Mouse (Mus musculus): ENCODE results near the gene Ppara. TPM values are rescaled to one million over a fixed set of nuclear protein-coding genes. Genes with fewer than 3 reads are reported as not detected.

Gene Ppara
- total and polyA plus RNA-seq, 3 experiments: 0.27 to 0.78 TPM; not detected in 1

- no peak overlapping the region for H3K9ac ChIP-seq (ENCODE audit: control insufficient read depth, low read depth, low read length, poor library complexity, severe bottlenecking)
- no peaks in the 10 kb centered on the region; a peak in 2 of 4 replicates for H3K27me3 ChIP-seq (ENCODE audit: control insufficient read depth in 1 of 2, insufficient read depth in 2 of 2, low read length in 2 of 2)
- peaks cover 3 to 13% of the 10 kb centered on the region in 2 experiments; a peak in 3 of 4 replicates for H3K4me1 ChIP-seq (ENCODE audit: control insufficient read depth in 1 of 2, insufficient read depth in 2 of 2, low read length in 2 of 2)
- H3K4me3 ChIP-seq (ENCODE audit: control insufficient read depth in 1 of 2, insufficient read depth in 1 of 2, low read depth in 2 of 2, low read length in 2 of 2): no peak overlapping the region
- TF ChIP-seq GATA1 (IDR thresholded peaks at IDR 0.05; ENCODE audit: low read depth, low read length) (peak; percentile 69), ETS1 (IDR thresholded peaks at IDR 0.05; ENCODE audit: low read depth, low read length) (0 out of 2 replicates have a peak, but pooled peaks have one; percentile 35), BHLHE40 (IDR thresholded peaks at IDR 0.05; ENCODE audit: borderline replicate concordance, low read depth, low read length) (0 out of 2 replicates have a peak, but pooled peaks have one; percentile 28), EP300 (IDR thresholded peaks at IDR 0.05; ENCODE audit: low read depth in 1 of 2, low read length in 2 of 2) (peak; percentile 34 to 40; a peak in 2 of 4 replicates), TCF12 (IDR thresholded peaks at IDR 0.05; ENCODE audit: low read depth, low read length) (peak; percentile 52; the same call in 1 of the 2 replicates), JUND (IDR thresholded peaks at IDR 0.05; ENCODE audit: low read depth, low read length) (no peak), MAX (IDR thresholded peaks at IDR 0.05; ENCODE audit: low read length) (0 out of 2 replicates have a peak, but pooled peaks have one; percentile 44), GABPA (IDR thresholded peaks at IDR 0.05; ENCODE audit: low read depth, low read length) (no peak), SMC3 (IDR thresholded peaks at IDR 0.05; ENCODE audit: low read depth, low read length) (no peak)
- no peaks in the 10 kb centered on the region for H3K79me2 ChIP-seq (ENCODE audit: control insufficient read depth, insufficient read depth, low read length, poor library complexity)
- H3K27ac ChIP-seq (ENCODE audit: control insufficient read depth, low read depth, low read length): no peak overlapping the region
- DNase-seq (ENCODE audit: low read depth, low spot score): peak; percentile 59
- H3K9me3 ChIP-seq (replicated peaks; ENCODE audit: insufficient read depth, low read length): no peaks in the 10 kb centered on the region
- H3K36me3 ChIP-seq (ENCODE audit: control insufficient read depth in 1 of 2, insufficient read depth in 2 of 2, low read length in 2 of 2): peaks cover 0 to 6% of the 10 kb centered on the region in 2 experiments; a peak in 2 of 4 replicates
These were observed 15.8 kb upstream of the Ppara start for GRCm38 (mm10) chr15:85719017-85719416.

GRCm38 (mm10) chr15:85720366-85720841 lies 14.4 kb upstream of the Ppara start:
- Histone ChIP-seq H3K9ac (ENCODE audit: control insufficient read depth, low read depth, low read length, poor library complexity, severe bottlenecking) (no peak overlapping the region), H3K27ac (ENCODE audit: control insufficient read depth, low read depth, low read length) (no peak overlapping the region), H3K79me2 (ENCODE audit: control insufficient read depth, insufficient read depth, low read length, poor library complexity) (no peaks in the 10 kb centered on the region), H3K9me3 (replicated peaks; ENCODE audit: insufficient read depth, low read length) (no peaks in the 10 kb centered on the region), H3K4me1 (ENCODE audit: control insufficient read depth in 1 of 2, insufficient read depth in 2 of 2, low read length in 2 of 2) (peaks cover 3 to 13% of the 10 kb centered on the region in 2 experiments; a peak in 3 of 4 replicates), H3K27me3 (ENCODE audit: control insufficient read depth in 1 of 2, insufficient read depth in 2 of 2, low read length in 2 of 2) (no peaks in the 10 kb centered on the region; a peak in 2 of 4 replicates), H3K36me3 (ENCODE audit: control insufficient read depth in 1 of 2, insufficient read depth in 2 of 2, low read length in 2 of 2) (peaks cover 0 to 6% of the 10 kb centered on the region in 2 experiments; a peak in 2 of 4 replicates), H3K4me3 (ENCODE audit: control insufficient read depth in 1 of 2, insufficient read depth in 1 of 2, low read depth in 2 of 2, low read length in 2 of 2) (no peak overlapping the region)
- TF ChIP-seq MAZ (IDR thresholded peaks at IDR 0.05; ENCODE audit: low read depth, low read length) (no peak), RCOR1 (IDR thresholded peaks at IDR 0.05; ENCODE audit: low read depth, low read length) (no peak), TBP (IDR thresholded peaks at IDR 0.05; ENCODE audit: low read depth, low read length) (no peak), POLR2AphosphoS2 (IDR thresholded peaks at IDR 0.05; ENCODE audit: low read length) (no peak), RAD21 (IDR thresholded peaks at IDR 0.05; ENCODE audit: low read depth, low read length) (no peak), ZC3H11A (IDR thresholded peaks at IDR 0.05; ENCODE audit: low read depth, low read length) (no peak), ELF1 (IDR thresholded peaks at IDR 0.05; ENCODE audit: low read depth, low read length) (no peak), POLR2AphosphoS5 (IDR thresholded peaks at IDR 0.05; ENCODE audit: borderline replicate concordance, low read depth, low read length) (no peak), SMC3 (IDR thresholded peaks at IDR 0.05; ENCODE audit: low read depth, low read length) (no peak), MXI1 (IDR thresholded peaks at IDR 0.05; ENCODE audit: low read depth, low read length) (no peak), CHD1 (IDR thresholded peaks at IDR 0.05; ENCODE audit: low read depth, low read length) (no peak), JUND (IDR thresholded peaks at IDR 0.05; ENCODE audit: low read depth, low read length) (no peak), UBTF (IDR thresholded peaks at IDR 0.05; ENCODE audit: borderline replicate concordance, insufficient read depth, low read depth, low read length) (no peak), ETS1 (IDR thresholded peaks at IDR 0.05; ENCODE audit: low read depth, low read length) (no peak), MAX (IDR thresholded peaks at IDR 0.05; ENCODE audit: low read length) (no peak), MYC (IDR thresholded peaks at IDR 0.05; ENCODE audit: low read depth, low read length) (no peak), TAL1 (IDR thresholded peaks at IDR 0.05; ENCODE audit: low read length) (no peak), USF1 (IDR thresholded peaks at IDR 0.05; ENCODE audit: low read depth, low read length) (no peak)
- no peak for DNase-seq (ENCODE audit: low read depth, low spot score)

All from MEL (cell line).